Mouse (Mus musculus): Measurements from ENCODE around the gene Specc1.

DNA sequence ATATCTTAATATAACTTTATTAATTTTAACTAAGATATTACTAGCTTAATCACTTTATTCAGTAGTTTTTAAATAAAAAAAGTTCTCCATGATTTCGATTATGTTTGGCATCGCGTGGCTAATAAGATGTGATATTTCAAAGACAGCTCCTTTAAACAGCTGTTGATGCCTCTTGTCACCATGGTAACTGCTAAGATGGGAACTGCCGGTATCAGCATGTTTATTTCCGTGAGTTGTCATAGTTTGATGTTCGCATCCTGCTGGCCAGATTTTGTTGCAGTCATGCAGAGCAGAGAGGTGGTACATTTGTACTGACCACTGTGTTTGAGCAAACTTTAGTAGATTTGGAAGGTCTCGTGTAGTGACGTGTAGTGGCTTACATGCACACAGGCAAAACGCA lies 33.1 kb downstream of the Specc1 start:
- TF ChIP-seq POLR2A (IDR thresholded peaks at IDR 0.05; ENCODE audit: low read depth, low read length) (no peak), CTCF (conservative IDR thresholded peaks at IDR 0.05 in 1 of 2, IDR thresholded peaks at IDR 0.05 in 1 of 2; ENCODE audit: low read depth in 2 of 2, low read length in 2 of 2) (no peak), ZC3H11A (IDR thresholded peaks at IDR 0.05; ENCODE audit: low read depth, low read length) (no peak), ELF1 (IDR thresholded peaks at IDR 0.05; ENCODE audit: low read depth, low read length) (no peak), USF2 (conservative IDR thresholded peaks at IDR 0.05; ENCODE audit: low read depth, low read length) (no peak), RAD21 (IDR thresholded peaks at IDR 0.05; ENCODE audit: low read depth, low read length) (no peak)

Data from CH12.LX (cell line).